Mouse (Mus musculus): ENCODE data around the gene Zbtb45. TPM values are rescaled to one million over a fixed set of nuclear protein-coding genes. Genes with fewer than 3 reads are reported as not detected.
A peak's percentile ranks its signal among the peaks of the same experiment; 100 is the strongest.

Zbtb45 gene
- polyA plus RNA-seq, 1 experiment = 78.8 TPM

DNA sequence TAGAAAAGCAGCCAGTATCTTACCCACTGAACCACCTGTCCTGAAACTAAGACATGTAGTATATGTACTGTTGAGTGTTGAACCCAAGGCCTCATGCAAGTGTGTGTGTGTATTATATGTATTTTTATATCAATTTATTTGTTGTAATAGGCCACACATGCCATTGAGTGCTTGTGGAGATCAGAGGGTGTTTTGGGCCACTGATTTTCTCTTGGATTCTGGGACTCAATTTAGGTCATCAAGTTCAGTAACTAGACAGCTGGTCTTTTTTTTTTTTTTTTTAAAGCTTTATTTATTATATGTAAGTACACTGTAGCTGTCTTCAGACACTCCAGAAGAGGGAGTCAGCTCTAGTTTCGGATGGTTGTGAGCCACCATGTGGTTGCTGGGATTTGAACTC, 5.4 kb upstream of the Zbtb45 start:
- Histone ChIP-seq H3K4me1 (replicated peaks; ENCODE audit: control insufficient read depth, insufficient read depth, low read length) (peaks cover 6% of the 10 kb centered on the region), H3K36me3 (ENCODE audit: control insufficient read depth, insufficient read depth, low read length) (no peaks in the 10 kb centered on the region), H3K27me3 (ENCODE audit: control insufficient read depth, insufficient read depth, low read length) (no peaks in the 10 kb centered on the region), H3K4me3 (ENCODE audit: control insufficient read depth, insufficient read depth, low read length) (no peak overlapping the region), H3K27ac (ENCODE audit: control insufficient read depth, insufficient read depth, low read length) (no peak overlapping the region)
- no peak for DNase-seq
- 90% methylated on average over 1 of the region's 1 CpGs for WGBS
- no peak for TF ChIP-seq CTCF (IDR thresholded peaks at IDR 0.05; ENCODE audit: borderline replicate concordance, control insufficient read depth, extremely low read depth, insufficient read depth, low read length, poor library complexity)
- TF ChIP-seq POLR2A (IDR thresholded peaks at IDR 0.05; ENCODE audit: control insufficient read depth, extremely low read depth, insufficient read depth, low read length, poor library complexity) = no peak

DNA sequence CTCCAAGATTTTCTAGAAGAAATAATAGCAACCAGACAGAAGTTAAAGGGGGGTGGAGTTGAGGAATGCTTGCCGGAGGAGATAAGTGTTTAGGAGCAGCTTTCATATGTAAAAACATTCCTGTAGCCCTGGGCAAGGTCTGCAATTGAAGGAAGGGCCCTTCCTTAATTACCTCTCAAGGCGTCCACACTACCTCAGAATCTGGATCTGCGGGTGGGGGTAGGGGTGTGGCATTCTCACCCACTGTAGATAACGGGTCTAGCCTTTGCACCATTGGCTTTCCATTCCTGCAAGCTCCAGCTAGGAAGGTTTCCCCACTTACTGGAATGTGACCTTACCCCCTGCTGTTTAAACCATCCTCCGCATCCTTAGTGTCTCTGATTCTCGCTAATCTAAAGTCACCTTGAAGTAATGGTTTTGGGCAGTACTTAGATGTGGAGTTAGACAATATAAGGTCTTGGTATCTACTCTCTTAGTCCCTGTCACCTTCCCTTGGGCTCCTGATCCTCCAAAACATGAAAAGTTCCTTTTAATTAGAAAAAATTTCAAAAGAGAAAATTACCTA, 4.5 kb upstream of the Zbtb45 start:
- no peak for DNase-seq
- Histone ChIP-seq H3K36me3 (ENCODE audit: control insufficient read depth, insufficient read depth, low read length) (no peaks in the 10 kb centered on the region), H3K27ac (ENCODE audit: control insufficient read depth, insufficient read depth, low read length) (no peak overlapping the region), H3K4me3 (ENCODE audit: control insufficient read depth, insufficient read depth, low read length) (no peak overlapping the region), H3K4me1 (replicated peaks; ENCODE audit: control insufficient read depth, insufficient read depth, low read length) (peaks cover 7% of the 10 kb centered on the region), H3K27me3 (ENCODE audit: control insufficient read depth, insufficient read depth, low read length) (no peaks in the 10 kb centered on the region)
- TF ChIP-seq POLR2A (IDR thresholded peaks at IDR 0.05; ENCODE audit: control insufficient read depth, extremely low read depth, insufficient read depth, low read length, poor library complexity) (no peak), CTCF (IDR thresholded peaks at IDR 0.05; ENCODE audit: borderline replicate concordance, control insufficient read depth, extremely low read depth, insufficient read depth, low read length, poor library complexity) (no peak)
- 95% methylated on average over 6 of the region's 6 CpGs for WGBS

GRCm38 (mm10) chr7:13013671-13014070, 3.8 kb upstream of the Zbtb45 start:
- 91% methylated on average over 4 of the region's 4 CpGs for WGBS
- H3K27me3 ChIP-seq (ENCODE audit: control insufficient read depth, insufficient read depth, low read length) = no peaks in the 10 kb centered on the region
- no peaks in the 10 kb centered on the region for H3K36me3 ChIP-seq (ENCODE audit: control insufficient read depth, insufficient read depth, low read length)
- H3K4me1 ChIP-seq (replicated peaks; ENCODE audit: control insufficient read depth, insufficient read depth, low read length) = peaks cover 10% of the 10 kb centered on the region
- DNase-seq = no peak
- no peak overlapping the region for H3K4me3 ChIP-seq (ENCODE audit: control insufficient read depth, insufficient read depth, low read length)
- H3K27ac ChIP-seq (ENCODE audit: control insufficient read depth, insufficient read depth, low read length) = no peak overlapping the region
- TF ChIP-seq CTCF (IDR thresholded peaks at IDR 0.05; ENCODE audit: borderline replicate concordance, control insufficient read depth, extremely low read depth, insufficient read depth, low read length, poor library complexity) = no peak
- no peak for TF ChIP-seq POLR2A (IDR thresholded peaks at IDR 0.05; ENCODE audit: control insufficient read depth, extremely low read depth, insufficient read depth, low read length, poor library complexity)

DNA sequence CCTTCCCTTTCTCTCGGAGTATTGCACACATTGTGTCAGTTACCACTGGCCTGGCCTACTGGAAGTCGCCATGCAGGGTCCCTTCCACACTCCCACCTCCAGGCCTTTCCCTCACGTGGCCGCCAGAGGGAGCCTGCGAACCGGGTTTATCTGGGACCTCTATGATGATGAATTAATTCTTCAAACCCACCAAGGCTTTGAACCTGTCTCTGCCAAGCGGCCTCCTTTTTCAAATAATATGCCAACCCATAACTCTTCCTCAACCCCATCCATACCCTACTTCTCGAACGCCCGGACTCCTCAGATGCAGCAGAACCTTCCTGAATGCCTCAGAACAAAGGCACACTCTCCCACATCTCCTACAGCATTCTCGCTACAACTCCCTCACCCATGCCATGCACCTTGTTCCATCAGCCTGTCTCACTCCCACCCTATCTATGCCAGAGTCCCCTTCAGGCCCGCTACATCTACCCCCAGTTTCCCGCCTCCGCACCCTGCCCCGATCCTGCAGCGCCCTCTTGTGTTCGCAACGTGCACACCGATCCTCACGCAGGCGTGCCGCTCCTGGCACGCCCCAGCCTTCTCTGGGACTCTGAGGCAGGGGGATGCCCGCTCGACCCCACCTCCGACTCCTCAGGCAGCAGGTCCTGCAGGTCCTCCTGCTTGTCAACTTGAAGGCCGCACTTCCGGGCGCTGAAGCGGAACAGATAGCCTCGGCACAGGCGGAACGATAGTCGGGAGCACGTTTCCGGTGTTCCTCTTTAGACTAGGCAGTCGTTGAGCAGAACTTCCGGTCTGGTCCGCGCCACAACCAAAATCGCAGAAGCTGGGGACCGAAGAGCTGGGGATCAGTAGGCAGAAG, 460 bp downstream of the Zbtb45 start:
- peak overlapping the region; percentile 73 for H3K27ac ChIP-seq (ENCODE audit: control insufficient read depth, insufficient read depth, low read length)
- H3K4me1 ChIP-seq (replicated peaks; ENCODE audit: control insufficient read depth, insufficient read depth, low read length) = peaks cover 11% of the 10 kb centered on the region
- TF ChIP-seq CTCF (IDR thresholded peaks at IDR 0.05; ENCODE audit: borderline replicate concordance, control insufficient read depth, extremely low read depth, insufficient read depth, low read length, poor library complexity) (peak; percentile 100), POLR2A (IDR thresholded peaks at IDR 0.05; ENCODE audit: control insufficient read depth, extremely low read depth, insufficient read depth, low read length, poor library complexity) (peak; percentile 38; the same call in 1 of the 2 replicates)
- DNase-seq = peak; percentile 89
- under 1% methylated on average over 42 of the region's 42 CpGs for WGBS
- peaks cover 10% of the 10 kb centered on the region for H3K36me3 ChIP-seq (ENCODE audit: control insufficient read depth, insufficient read depth, low read length)
- H3K4me3 ChIP-seq (ENCODE audit: control insufficient read depth, insufficient read depth, low read length) = peak overlapping the region; percentile 81
- no peaks in the 10 kb centered on the region for H3K27me3 ChIP-seq (ENCODE audit: control insufficient read depth, insufficient read depth, low read length)

- Histone ChIP-seq H3K27ac (ENCODE audit: control insufficient read depth, insufficient read depth, low read length) (no peak overlapping the region), H3K27me3 (ENCODE audit: control insufficient read depth, insufficient read depth, low read length) (no peaks in the 10 kb centered on the region), H3K4me3 (ENCODE audit: control insufficient read depth, insufficient read depth, low read length) (no peak overlapping the region), H3K4me1 (replicated peaks; ENCODE audit: control insufficient read depth, insufficient read depth, low read length) (peaks cover 11% of the 10 kb centered on the region), H3K36me3 (ENCODE audit: control insufficient read depth, insufficient read depth, low read length) (peaks cover 10% of the 10 kb centered on the region)
- 95% methylated on average over 57 of the region's 57 CpGs for WGBS
- TF ChIP-seq POLR2A (IDR thresholded peaks at IDR 0.05; ENCODE audit: control insufficient read depth, extremely low read depth, insufficient read depth, low read length, poor library complexity) (no peak), CTCF (IDR thresholded peaks at IDR 0.05; ENCODE audit: borderline replicate concordance, control insufficient read depth, extremely low read depth, insufficient read depth, low read length, poor library complexity) (no peak)
- DNase-seq = no peak
These were observed 2.3 kb downstream of the Zbtb45 start for GRCm38 (mm10) chr7:13007341-13008092.

GRCm38 (mm10) chr7:13006531-13006930, 3.3 kb downstream of the Zbtb45 start:
- 97% methylated on average over 10 of the region's 10 CpGs for WGBS
- TF ChIP-seq CTCF (IDR thresholded peaks at IDR 0.05; ENCODE audit: borderline replicate concordance, control insufficient read depth, extremely low read depth, insufficient read depth, low read length, poor library complexity) (no peak), POLR2A (IDR thresholded peaks at IDR 0.05; ENCODE audit: control insufficient read depth, extremely low read depth, insufficient read depth, low read length, poor library complexity) (no peak)

More at GRCm38 (mm10) chr7:13006531-13006930, 3.3 kb downstream of the Zbtb45 start:
- Histone ChIP-seq H3K4me3 (ENCODE audit: control insufficient read depth, insufficient read depth, low read length) (no peak overlapping the region), H3K36me3 (ENCODE audit: control insufficient read depth, insufficient read depth, low read length) (peaks cover 10% of the 10 kb centered on the region), H3K27ac (ENCODE audit: control insufficient read depth, insufficient read depth, low read length) (no peak overlapping the region), H3K27me3 (ENCODE audit: control insufficient read depth, insufficient read depth, low read length) (no peaks in the 10 kb centered on the region), H3K4me1 (replicated peaks; ENCODE audit: control insufficient read depth, insufficient read depth, low read length) (peaks cover 11% of the 10 kb centered on the region)
- DNase-seq = no peak

Measured in thymus, adult 2 months (tissue).